Mouse (Mus musculus): ENCODE measurements around the gene Mrps12.

The Mrps12 gene

DNA sequence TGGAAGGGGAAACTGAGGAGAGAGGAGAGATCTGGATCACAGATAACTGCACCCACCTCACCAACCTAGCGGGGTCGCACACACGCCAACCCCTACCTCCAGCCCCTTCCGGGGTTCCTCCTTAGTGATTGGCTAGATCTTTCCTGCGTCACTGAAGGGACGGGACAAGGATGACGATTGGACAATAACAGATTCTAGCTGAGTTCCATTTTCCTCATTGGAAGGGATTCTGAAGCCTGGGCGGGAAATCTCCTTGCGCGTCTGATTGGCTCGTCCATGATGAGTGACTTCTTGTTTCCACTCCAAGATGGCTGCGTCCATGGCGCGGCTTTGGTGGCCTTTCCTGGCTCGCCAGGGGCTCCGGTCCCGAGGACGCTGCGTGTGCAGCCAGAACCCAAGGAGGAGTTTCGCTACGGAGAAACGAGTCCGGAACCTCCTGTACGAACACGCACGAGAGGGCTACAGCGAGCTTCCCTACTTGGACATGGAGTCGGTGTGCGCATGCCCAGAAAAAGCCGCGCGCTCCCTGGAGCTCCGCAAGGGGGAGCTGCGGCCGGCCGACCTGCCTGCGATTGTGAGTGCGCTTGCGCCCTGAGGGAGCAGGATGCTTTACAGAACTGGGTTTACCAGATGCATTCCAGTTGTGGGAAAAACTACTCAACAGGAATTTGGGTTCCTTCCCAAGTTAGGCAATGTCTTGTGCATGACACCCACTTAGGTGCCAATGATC is at the start of gene Mrps12, which contains the start of gene Sars2:
Gene Mrps12, minus strand, starts transcription at position 112 of the 730 bp plus-strand sequence.
Gene Sars2, plus strand, starts transcription at position 284 of the 730 bp plus-strand sequence.
- peak; percentile 98 for DNase-seq (ENCODE audit: low read depth, low spot score)

DNA sequence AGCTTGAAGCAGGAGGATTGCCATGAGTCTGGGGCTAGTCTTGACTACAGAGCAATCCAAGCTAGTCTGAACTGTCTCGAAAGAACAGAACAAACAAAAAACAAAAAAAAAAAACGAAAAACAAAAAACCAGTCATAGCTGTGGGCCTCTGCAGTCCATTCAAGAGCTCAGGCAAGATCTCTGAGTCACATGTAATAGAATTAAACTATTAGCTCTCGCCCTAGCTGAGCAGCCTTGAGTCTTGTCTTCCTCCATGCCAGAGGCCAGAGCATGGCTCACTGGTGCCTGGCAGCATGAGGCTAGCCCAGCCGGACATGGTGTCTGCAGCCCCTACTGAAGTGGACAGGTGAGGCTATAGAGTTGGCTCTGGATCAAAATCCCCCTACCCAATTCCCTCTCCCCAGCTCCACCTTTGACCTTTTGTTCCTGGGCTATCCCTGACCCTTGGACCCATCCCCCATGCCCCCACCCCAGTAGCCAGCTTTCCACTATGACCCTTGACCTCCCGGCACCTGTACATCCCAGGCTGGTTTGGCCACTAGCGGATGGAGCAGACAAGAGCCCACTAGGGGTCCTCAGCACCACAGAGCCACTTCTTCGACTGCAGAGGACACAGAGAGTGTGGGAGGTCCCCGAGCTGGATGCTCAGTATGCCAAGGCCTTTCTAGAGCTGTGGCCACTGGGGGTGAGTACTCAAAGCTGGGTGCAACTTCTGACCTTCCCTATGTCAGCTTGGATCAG is 48.6 kb upstream of the Mrps12 start:
- no peak for DNase-seq (ENCODE audit: low read depth, low spot score)

DNA sequence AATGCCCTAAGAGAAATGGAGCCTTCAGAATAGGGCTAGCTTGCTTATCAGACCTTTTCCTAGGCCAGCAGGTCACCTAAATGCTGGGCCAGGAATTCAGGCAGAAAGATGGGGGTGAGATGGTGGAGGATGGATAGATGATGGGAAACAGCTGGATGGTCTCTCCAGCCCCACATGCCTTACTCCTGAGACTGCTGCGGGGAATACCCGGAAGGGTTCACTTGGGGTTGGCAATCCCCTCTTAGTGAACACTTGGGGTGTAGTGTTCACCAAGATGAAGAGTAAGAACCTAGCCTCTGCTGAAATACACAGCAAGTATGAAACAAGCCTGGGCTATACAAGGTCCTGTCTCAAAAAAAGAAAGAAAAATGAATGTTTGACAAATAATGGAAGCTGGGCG is 47.6 kb upstream of the Mrps12 start:
- no peak for DNase-seq (ENCODE audit: low read depth, low spot score)

DNA sequence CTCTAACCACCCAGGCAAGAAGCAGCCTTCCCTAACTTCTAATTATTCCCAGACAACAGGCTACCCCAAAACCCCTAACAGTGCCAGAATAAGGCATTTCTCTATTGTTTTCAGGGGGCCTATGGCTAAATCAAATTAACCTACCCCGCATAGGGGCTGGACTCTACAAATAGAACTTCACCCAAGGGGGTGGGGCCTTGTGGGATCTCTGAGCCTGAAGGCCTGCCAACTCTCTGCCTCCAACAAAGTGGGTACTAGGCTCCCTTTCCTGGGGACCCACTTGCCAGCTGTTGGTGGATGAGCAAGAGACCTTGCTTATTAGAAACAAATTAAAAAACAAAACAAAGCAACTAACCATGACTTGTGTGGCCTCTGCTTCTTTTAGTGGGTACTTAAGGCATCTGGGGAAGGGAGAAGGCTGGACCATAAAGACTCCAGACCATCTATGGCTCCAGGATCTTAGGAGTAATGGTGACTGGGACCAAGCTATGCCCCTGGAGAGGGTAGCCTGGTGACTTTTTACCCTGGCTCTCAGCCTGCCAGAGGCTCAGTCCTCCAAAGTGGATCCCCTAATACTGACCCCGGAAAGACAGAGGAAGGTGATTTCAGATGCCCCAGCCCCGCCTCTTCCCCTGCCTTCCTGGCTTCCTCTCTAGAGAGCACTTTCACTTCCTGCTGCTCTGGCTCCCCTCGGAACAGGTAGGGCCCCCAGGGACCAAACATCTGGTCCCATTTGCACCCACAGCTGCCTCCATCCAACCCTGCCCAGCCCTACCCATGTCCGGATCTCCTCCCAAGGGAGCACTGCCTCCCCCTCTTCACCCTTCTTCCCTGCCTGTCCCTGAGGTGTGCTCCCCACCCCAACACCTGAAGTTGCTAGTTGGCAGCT is 46.9 kb upstream of the Mrps12 start, which contains the start of gene Rinl:
Gene Rinl, plus strand, starts transcription at position 663 of the 889 bp plus-strand sequence.
- DNase-seq (ENCODE audit: low read depth, low spot score): peak; percentile 96

DNA sequence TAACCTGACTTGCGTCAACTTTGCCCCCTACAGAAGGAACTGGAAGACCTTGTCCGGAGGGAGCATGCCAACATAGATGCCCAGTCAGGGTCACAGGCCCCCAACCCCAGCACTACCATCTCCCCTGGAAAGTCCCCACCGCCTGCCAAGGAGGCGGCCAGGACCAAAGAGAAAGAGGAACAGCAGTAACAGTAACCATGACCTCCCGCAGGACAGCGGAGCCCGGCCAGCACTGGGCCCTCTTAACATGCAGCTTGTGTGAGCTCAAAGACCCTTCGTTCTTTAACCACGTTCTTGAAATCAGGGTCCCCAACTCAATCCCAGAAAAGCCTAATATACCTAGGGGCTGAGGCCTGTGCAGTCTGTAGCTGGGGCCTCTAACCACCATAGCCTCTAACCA is 46.3 kb upstream of the Mrps12 start:
- DNase-seq (ENCODE audit: low read depth, low spot score): peak; percentile 53

DNA sequence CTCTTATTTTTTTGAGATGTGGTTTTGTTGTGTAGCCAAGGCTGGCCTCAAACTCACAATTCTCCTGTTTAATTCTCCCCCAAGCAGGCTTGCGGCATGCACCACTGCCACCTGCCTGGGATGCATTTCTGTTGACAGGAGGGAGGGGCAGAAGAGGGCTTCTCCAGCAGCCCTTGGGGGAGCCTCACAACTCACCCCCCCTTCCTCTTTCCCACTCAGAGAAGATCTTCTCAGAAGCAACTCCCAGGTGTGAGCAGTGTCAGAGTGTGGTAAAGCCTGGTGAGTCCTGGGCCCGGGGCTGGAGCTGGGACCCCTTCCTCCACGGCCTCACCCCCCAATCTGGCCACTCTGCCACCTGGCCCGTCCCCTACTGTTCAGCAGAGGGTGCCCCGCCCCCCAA is 43.5 kb upstream of the Mrps12 start:
- DNase-seq (ENCODE audit: low read depth, low spot score): no peak

DNA sequence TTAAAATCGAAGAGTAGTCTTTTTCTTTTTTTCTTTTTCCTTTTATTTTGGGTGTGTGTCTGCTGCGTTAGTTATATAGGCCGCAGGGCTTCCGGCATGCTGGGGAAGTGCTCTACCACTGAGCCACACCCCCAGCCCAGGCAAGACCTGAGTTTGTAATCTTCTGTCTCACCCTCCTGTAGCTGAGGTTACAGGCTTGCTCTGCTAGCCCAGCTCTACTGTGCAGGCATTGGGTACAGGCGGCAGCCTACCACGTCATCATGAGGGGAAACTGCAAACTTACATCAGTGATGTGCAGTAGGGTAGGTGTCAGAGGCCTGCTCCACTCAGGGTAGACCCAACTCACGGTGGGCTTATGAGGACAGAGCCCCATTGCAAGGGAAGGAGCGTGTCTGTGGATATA is 39.6 kb upstream of the Mrps12 start:
- no peak for DNase-seq (ENCODE audit: low read depth, low spot score)

DNA sequence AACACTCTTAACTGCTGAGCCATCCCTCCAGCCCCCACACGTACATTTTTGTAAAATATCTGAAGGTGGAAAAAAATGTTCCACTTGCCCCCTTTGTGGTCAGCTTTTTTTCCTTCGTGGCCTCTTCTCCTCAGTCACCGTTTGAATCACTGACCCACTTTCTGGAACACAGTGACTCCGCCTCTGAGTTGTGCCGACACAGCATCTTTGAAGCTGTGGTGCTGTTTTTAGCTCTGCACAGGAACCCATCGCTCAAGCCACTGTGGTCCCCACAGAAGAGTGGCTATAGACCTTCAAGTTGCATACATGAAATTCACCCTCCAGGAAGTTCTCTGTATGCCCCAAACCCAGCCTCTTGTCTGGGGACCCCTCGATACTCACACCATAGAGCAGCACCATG is 39.2 kb upstream of the Mrps12 start:
- no peak for DNase-seq (ENCODE audit: low read depth, low spot score)

DNA sequence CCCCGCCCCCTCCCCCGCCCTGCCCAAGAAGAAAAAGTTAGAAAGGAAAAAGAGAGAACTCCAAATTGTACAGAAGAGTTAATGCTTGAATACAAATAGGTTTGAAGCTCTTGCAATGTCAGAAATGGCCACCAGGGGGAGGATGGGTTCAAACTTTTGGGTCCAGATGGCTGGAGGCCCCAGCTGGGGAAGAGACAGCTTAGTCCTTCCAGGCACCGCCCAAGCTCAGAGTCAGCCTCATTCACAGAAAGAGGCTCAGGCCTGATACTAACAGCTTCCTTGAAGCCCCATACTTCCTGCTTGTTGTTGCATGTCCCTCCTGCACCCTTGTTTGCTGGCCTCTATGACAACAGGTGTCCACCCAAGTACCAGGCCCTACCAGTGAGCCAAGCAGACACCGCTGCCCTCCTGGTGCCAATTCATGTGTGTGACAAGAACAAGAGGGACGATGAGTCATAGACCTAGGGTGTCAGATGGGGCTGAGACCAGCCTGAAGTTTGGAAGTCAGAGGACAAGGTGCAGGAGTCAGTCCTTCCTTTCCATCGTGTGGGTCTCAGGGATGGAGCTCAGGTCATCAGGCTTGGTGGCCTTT is 38.5 kb upstream of the Mrps12 start:
- DNase-seq (ENCODE audit: low read depth, low spot score): peak; percentile 87

DNA sequence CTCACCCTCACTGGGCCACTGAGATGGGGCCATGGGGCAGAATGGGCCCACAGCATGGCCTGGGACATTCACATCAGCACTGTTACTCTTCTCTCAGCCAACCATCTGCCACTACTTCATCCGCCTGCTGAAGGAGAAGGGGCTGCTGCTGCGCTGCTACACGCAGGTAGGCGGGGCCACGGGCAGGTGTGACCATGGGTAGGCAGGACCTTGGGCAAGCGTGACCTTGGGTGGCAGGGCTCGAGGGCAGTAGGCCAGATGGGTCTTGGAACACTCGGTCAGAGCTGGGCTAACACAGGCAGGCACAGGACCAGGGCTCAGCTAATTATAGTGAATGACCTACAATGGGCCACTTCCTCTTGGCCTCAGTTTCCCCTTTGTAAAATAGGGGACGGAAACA is 37.2 kb upstream of the Mrps12 start:
- DNase-seq (ENCODE audit: low read depth, low spot score): no peak

DNA sequence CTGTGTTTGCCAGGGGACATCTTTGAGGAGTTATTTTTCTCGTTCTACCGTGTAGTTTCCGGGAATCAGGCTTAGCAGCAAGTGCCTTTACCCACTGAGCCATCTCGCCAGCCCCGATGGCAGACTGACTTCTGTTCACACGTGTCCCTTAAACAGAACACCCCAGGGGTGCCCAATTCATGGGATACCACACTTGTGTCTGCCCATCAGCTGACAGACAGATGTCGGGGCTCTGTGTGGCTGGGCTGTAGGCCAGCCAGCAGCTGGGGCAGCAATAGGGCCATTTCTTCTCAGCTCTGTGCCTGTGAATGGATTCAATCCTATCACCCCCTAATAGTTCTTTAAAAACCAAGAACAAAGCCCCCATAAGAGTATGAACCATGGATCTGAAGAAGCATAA is 33.5 kb upstream of the Mrps12 start:
- no peak for DNase-seq (ENCODE audit: low read depth, low spot score)

DNA sequence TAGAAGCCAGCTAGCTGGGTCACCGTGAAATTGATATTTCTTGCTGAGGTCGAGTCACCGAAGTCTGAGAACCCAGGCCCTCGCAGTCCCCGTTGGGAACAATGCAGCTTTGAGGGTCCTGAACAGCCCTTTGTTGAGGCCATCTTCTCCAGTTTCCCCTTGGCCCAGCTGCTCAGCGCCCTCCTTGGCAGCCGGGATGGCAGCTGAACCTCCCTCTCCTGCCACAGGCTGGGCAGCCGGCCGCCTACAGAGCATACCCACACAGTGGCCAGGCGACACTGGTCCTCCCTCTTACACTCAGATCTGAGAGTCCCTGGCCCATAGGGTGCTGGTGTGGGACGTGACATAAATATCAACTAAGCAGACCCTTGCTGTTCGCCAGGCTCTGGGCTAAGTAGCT is 32.5 kb upstream of the Mrps12 start:
- DNase-seq (ENCODE audit: low read depth, low spot score): no peak

DNA sequence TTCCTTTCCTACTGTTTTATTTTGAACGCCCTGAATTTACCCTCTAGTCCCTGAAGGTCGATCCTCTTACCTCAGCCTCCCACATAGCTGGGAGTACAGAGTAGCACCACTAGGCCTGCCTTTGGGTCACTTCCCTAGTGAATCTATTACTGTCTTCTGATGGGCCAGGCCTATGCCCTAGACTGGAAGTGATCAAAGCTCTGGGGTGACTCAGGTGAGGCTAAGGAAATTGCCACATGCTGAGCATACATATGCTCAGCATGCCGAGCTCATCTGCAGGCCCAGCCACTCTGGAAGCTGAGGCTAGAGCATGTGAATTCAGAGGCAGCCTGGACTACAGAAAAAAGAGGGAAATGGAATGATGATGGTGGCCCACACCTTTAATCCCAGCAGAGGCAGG is 31.5 kb upstream of the Mrps12 start:
- DNase-seq (ENCODE audit: low read depth, low spot score): no peak

DNA sequence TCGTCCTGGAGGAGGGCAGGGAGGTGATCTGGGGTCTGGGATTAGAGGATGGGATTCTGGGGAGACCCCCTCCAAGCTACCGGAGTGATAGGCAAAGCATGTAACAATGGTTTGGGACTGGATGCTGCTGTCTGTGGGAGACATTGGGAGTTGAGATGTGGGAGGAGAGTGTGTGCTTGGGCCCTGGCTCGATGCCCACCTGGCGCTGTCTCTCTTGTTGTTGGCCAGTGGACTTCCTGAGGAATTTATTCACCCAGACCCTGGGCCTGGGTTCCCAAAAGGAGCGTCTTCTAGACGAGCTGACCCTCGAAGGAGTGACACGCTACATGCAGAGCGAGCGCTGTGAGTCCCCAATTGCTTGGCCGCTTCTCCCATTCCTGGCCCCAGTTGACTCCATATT is 30.2 kb upstream of the Mrps12 start:
- no peak for DNase-seq (ENCODE audit: low read depth, low spot score)

DNA sequence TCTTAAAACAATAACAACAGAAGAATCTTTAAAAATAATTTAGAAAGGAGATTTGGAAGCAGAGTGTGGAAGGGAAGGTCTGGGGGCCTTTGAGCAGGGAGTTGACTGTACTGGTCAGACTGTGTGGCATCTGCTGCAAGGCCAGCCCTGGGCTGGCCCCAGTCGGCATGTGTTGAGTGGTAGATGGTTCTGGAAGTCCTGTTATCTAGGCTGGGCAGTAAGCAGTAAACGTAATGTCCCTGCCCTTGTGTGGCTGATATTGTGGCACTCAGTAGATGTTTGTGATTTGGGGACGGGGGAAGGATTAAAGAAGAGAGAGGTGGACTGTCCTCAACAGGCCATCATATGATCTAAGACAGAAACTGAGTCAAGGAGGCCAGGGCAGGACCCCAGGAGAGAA is 28.7 kb upstream of the Mrps12 start:
- DNase-seq (ENCODE audit: low read depth, low spot score): no peak

DNA sequence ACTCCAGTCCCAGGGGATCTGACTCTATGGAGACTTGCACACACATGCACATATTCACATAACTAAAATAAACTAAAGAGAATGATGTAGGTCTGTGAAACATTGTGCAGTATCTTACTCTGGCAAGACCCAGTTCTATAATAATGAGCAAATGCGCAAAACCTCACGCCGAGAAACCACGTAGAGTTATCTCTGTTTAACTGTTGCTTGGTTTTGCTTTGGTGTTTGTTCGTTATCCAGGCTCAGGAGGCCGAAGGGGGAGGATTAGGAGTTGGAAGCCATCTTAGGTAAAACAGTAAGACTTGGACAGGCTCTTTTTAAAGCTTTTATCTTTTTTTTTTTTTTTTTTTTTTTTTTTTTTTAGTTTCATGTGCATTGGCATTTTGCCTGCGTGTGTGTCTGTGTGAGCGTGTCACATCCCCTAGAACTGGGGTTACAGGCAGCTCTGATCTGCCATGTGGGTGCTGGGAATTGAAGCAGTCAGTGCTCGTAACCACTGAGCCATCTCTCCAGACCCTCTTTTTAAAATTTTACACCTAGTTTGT is 27.9 kb upstream of the Mrps12 start:
- DNase-seq (ENCODE audit: low read depth, low spot score): no peak

DNA sequence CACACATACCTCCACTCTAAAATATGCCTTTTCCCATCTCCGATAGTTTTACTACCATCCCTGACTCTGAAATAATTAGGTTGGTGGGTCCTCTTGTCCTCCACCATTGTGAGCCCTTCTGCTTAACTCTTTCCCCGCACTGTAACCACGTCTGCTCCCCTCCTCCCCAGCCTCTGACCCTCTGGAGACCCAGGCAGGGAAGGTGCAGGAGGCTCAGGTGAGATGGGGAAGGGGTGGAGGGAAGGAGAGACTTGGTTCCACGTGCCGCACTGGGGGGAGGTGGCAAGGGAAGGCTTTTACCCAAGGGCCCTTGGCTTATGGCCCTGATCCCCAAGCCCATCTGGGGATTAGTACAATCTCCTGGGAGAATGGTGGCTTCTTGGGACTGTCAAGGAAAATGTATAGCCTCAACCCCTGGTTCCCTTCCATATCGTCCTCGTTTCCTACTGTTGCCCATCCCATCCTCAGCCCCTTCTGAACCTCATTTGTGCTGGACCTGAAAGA is 25.9 kb upstream of the Mrps12 start, which contains the start of gene Nfkbib:
Gene Nfkbib, minus strand, starts transcription at position 51 of the 504 bp plus-strand sequence.
- no peak for DNase-seq (ENCODE audit: low read depth, low spot score)

DNA sequence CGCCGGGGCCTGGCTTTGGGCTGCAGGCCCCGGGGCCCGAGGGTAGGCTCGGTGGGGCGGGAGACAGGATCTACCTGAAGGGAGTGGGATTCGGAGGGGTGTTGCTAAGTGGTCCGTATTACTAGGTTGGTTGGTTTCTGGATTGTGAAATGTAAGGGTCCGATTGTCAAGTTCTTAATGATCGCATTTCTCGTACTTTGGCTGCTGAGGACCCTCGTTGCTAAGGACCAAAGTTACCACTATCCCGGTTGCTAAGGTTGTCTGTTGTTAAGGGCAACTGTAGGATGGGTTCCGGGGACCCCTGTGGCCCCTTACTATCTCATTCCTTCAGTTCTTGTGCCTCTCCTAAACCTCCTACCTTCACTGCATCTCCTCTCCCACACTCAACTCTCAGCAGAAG is 25.3 kb upstream of the Mrps12 start:
- no peak for DNase-seq (ENCODE audit: low read depth, low spot score)

DNA sequence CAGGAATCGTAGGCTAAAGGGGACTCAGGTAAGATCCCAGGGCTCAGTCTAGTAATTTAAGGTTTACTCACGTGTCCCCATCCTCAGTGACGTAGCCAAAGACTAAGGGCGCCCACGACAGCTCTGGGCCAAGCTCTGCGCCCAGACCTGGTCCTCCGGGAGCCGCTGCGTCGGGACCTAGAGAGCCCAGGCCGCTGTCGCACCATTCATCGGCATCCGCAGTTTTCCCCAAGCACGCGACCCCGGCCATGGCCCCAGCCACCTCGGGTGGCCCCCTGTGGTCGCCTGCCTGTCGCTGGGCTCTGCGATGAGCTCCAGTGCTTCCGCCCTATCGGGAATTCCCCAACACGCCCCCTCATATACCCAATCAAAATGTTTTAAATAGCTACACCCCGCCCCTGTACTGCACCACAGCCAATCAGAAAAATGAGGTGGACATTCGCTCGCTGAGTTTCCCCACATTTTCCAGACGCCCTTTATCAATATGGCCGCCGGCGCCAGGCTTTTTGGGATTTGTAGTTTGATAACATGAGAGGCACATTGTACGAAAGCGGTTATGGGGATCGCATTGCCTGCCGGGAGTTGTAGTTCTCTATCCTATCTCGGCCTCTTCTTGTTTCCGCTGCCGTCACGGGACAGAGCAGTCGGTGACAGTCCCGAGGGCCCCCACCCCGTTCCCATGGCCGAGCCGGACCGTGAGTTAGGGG is 24.7 kb upstream of the Mrps12 start, which contains the start of gene Sirt2:
Gene Sirt2, plus strand, starts transcription at position 563 of the 707 bp plus-strand sequence.
- peak; percentile 99 for DNase-seq (ENCODE audit: low read depth, low spot score)

DNA sequence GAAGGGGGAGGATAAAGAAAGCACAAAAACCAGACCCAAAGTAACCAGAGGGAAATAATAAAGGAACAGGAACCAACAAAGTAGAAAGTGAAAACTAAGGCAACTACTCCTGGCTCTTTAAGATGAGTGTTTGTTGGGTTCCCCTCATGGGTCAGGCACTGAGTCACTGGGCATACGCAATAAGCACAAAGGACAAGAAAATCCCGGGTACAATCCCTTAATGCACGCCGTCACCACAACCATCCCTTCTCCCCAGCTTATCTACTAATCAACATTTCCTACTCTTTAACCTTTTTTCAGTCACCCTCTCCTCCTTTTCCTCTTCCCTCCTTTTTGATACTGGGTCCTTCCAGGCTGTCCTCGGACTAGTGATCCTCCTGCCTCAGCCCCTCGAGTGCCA is 23.6 kb upstream of the Mrps12 start:
- DNase-seq (ENCODE audit: low read depth, low spot score): peak; percentile 32

Measured in A20 (cell line).